Mouse (Mus musculus): Measurements from ENCODE around the gene Plekhg5.

Plekhg5 gene

GRCm38 (mm10) chr4:152153771-152154177 lies 81.5 kb downstream of the Plekhg5 start:
- peak; percentile 94 for DNase-seq

- no peak for DNase-seq
These were observed 82.7 kb downstream of the Plekhg5 start for GRCm38 (mm10) chr4:152155019-152155418.

DNA sequence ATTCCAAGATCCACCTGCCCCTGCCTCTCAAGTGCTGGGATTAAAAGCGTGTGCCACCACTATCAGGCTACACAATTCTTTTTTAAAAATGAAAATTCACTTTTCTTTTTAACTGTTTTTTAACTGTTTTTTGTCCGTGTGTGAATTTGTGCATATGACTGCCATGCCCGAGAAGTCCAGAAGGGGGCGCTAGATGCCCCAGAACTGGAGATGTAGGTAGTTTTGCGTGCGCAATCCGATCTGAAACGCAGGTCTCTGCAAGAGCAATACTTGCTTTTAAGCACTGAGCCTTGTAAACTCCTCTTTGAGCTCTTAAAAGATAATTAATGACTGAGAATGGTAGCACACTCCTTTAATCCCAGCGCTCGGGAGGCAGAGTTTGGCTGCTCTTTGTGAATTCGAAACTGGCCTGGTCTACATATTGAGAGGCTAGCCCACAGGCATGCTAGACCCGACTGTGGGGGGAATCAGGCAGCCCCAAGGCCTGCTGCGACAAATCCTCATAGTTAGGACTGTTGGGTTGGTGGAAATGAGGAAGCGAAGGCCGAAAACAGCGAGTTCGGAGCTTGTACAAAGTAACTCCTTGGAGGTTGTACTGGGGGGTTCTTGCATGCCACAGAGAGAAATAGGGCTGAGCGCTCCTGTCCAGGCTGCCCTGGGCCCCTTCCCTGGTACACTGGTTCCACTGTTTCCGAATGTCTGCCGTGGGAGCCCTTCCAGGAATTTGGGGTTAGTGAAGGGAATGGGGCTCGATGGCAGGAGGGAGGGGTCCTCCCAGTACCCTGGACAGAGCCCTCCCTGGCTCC lies 85.7 kb downstream of the Plekhg5 start:
- DNase-seq, result peak; percentile 54

DNA sequence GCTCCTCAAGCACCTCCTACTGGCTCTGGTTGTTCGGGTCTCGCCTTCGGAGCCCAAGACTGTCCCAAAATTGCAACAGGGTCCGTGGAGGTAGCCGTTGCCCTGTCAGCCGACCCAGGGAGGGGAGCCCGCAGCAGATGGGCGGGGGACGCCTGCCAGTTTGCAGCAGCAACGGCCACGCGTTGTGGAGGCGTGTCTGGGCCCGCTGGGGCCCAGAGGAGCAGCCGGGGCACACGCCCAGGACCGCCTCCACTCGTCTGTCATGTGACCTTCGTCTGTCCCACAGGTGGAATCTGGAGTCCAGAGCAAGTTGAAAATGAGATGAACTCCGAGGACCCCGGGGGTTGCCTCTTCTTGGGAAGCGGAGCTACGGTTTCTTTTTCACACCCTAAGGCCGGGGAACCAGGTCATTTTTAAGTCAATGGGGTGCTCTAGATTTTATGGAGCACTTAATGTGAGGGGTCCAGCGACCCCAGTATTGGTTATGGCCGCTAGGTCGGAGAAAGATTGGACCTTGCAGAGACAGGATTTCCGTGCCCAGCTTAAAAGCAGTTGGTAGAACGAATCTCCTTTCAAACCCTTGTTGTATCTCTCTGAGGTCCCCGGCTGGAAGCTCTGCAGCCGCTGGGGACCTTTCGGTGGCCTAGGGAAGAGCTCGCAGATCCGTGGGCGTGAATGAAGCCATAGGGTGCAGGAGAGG lies 86.4 kb downstream of the Plekhg5 start, which contains the start of gene Hes2:
TSS of gene Hes2 (plus strand) at position 283 of the 700 bp plus-strand sequence.
- DNase-seq, result no peak

- DNase-seq, result no peak
These were observed 87.0 kb downstream of the Plekhg5 start for GRCm38 (mm10) chr4:152159285-152159678.

- DNase-seq, result no peak
These were observed 88.5 kb downstream of the Plekhg5 start for GRCm38 (mm10) chr4:152160748-152161147.

DNA sequence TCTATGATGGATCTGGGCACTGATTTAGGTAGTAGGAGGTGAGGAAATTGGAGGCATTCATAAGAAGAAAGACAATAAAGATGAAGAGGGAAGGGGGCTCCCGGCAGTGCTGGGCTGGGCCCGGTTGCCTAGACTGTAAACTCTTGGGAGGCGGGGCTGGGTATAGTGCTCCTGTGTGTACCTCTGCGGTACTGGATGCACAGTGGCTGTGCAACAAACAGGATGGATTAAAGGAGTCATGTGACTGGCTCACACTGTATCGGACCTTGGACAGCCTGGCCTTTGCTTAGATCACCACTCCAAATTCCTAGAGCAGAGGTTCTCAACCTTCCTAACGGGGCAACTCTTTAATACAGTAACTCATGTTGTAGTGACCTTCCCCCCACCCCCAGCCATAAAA lies 89.3 kb downstream of the Plekhg5 start:
- DNase-seq, result no peak

DNA sequence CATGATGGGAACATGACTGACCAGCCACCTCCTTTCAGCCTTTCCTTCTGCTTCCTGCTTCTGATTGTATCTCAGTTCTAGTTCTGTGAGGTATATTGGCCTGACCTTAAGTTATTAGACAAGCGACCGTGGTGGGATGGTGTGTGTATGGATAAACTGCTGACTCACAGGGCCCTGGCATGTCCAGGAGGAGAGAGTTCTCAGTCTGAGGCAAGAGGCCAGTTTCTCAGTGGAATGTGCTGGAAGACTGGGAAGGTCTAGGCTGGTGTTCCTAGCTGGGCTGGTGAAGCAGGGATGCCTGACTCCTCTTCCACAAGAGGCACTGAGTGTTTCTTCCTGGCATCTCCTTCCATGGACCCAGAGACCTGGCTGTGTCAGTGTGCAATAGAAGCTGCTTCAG lies 90.5 kb downstream of the Plekhg5 start:
- DNase-seq, result no peak
